15 mouse cellular contexts compared by ENCODE assay signal in the genomic region with DNA sequence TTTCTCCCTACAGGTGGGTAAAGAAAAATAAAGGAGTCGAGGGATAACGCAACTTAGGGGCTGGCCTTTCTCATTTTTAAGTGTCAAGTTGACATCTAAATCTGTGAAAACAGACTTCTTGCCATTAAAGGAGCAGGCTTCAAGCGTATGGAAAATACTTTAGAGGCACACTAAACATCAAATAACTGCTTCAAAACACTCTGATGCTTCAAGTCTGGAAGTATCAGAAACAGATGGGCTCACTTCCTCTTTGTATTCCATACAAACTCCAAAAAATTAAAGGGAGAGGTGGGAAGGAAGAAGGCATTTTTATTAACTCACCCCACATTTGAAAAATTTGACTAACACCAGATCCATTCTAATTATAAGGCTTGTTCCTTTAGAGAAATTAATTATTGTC.
"Had no signal": no experiment of that assay in that cellular context is flagged by ENCODE, and none has a peak within 500 bp of the region (broad histone marks: within the 10 kb centered on the region; RNA-seq: fewer than 3 reads in every experiment).

No protein-coding gene starts in this region.

- ATAC-seq: lung, postnatal 0 days had no signal

- H3K9ac ChIP-seq: liver, embryonic 15.5 days; midbrain, embryonic 12.5 days; stomach, embryonic 15.5 days had no signal

- H3K36me3 ChIP-seq: liver, embryonic 15.5 days; midbrain, embryonic 12.5 days; stomach, embryonic 15.5 days had no signal

- H3K9me3 ChIP-seq: liver, embryonic 15.5 days; midbrain, embryonic 12.5 days; stomach, embryonic 15.5 days had no signal

- H3K27ac ChIP-seq: layer of hippocampus, adult 2 months; liver, embryonic 15.5 days; macrophage; midbrain, embryonic 12.5 days; stomach, embryonic 15.5 days had no signal

- H3K4me2 ChIP-seq: liver, embryonic 11.5 days; liver, embryonic 15.5 days; midbrain, embryonic 12.5 days; stomach, embryonic 15.5 days had no signal

- DNase-seq: kidney, adult 9 months; kidney, postnatal 10 days; kidney, postnatal 4 days; lung, adult 2 months; right cerebral cortex, postnatal 14 days; thymus, adult 2 months; thymus, postnatal 36 days had no signal

- H3K4me3 ChIP-seq: layer of hippocampus, adult 2 months; liver, embryonic 15.5 days; megakaryocyte, embryonic 14.5 days; midbrain, embryonic 12.5 days; stomach, embryonic 15.5 days had no signal

- H3K4me1 ChIP-seq: liver, embryonic 15.5 days; megakaryocyte, embryonic 14.5 days; midbrain, embryonic 12.5 days; stomach, embryonic 15.5 days had no signal
